Mouse (Mus musculus): ENCODE data around the gene Ccdc148. TPM values are rescaled to one million over a fixed set of nuclear protein-coding genes. Genes with fewer than 3 reads are reported as not detected.

Ccdc148 gene
- polyA plus RNA-seq, 1 experiment from 2014 or later, result 7.0 TPM

GRCm38 (mm10) chr2:59155428-59155827 lies 5.1 kb downstream of the Ccdc148 start:
- Histone ChIP-seq H3K27ac (no peak overlapping the region), H3K9ac (no peak overlapping the region), H3K4me2 (no peak overlapping the region), H3K4me1 (peaks cover 4% of the 10 kb centered on the region), H3K9me3 (no peaks in the 10 kb centered on the region), H3K27me3 (replicated peaks) (no peaks in the 10 kb centered on the region), H3K36me3 (replicated peaks) (no peaks in the 10 kb centered on the region), H3K4me3 (no peak overlapping the region)
- ATAC-seq (replicated peaks), result no peak

GRCm38 (mm10) chr2:59131044-59131443 lies 29.4 kb downstream of the Ccdc148 start:
- H3K4me1 ChIP-seq, result no peaks in the 10 kb centered on the region
- H3K9ac ChIP-seq, result no peak overlapping the region
- WGBS, result 91% methylated on average over 8 of the region's 8 CpGs
- H3K4me2 ChIP-seq, result no peak overlapping the region
- no peak for ATAC-seq (replicated peaks)
- H3K4me3 ChIP-seq, result no peak overlapping the region
- H3K27ac ChIP-seq, result no peak overlapping the region
- no peaks in the 10 kb centered on the region for H3K27me3 ChIP-seq (replicated peaks)
- H3K36me3 ChIP-seq (replicated peaks), result no peaks in the 10 kb centered on the region
- H3K9me3 ChIP-seq, result no peaks in the 10 kb centered on the region

GRCm38 (mm10) chr2:59129821-59130220 lies 30.7 kb downstream of the Ccdc148 start:
- ATAC-seq (replicated peaks), result no peak
- no peak overlapping the region for H3K4me3 ChIP-seq
- H3K36me3 ChIP-seq (replicated peaks), result no peaks in the 10 kb centered on the region
- WGBS, result 89% methylated on average over 8 of the region's 8 CpGs
- no peak overlapping the region for H3K4me2 ChIP-seq
- H3K4me1 ChIP-seq, result no peaks in the 10 kb centered on the region
- no peak overlapping the region for H3K9ac ChIP-seq
- H3K27ac ChIP-seq, result no peak overlapping the region
- no peaks in the 10 kb centered on the region for H3K27me3 ChIP-seq (replicated peaks)
- no peaks in the 10 kb centered on the region for H3K9me3 ChIP-seq

- no peak overlapping the region for H3K4me2 ChIP-seq
- no peaks in the 10 kb centered on the region for H3K27me3 ChIP-seq (replicated peaks)
- 87% methylated on average over 7 of the region's 7 CpGs for WGBS
- no peak overlapping the region for H3K4me3 ChIP-seq
- H3K36me3 ChIP-seq (replicated peaks), result no peaks in the 10 kb centered on the region
- no peak for ATAC-seq (replicated peaks)
- no peaks in the 10 kb centered on the region for H3K9me3 ChIP-seq
- H3K4me1 ChIP-seq, result no peaks in the 10 kb centered on the region
- no peak overlapping the region for H3K27ac ChIP-seq
- no peak overlapping the region for H3K9ac ChIP-seq
Observed at GRCm38 (mm10) chr2:59129023-59129422, 31.5 kb downstream of the Ccdc148 start.

- 78% methylated on average over 5 of the region's 5 CpGs for WGBS
- Histone ChIP-seq H3K4me3 (no peak overlapping the region), H3K36me3 (replicated peaks) (no peaks in the 10 kb centered on the region), H3K9ac (no peak overlapping the region), H3K27me3 (replicated peaks) (no peaks in the 10 kb centered on the region), H3K4me1 (no peaks in the 10 kb centered on the region), H3K9me3 (no peaks in the 10 kb centered on the region), H3K4me2 (no peak overlapping the region), H3K27ac (no peak overlapping the region)
- ATAC-seq (replicated peaks), result no peak
Observed at GRCm38 (mm10) chr2:59055615-59056145, 104.8 kb downstream of the Ccdc148 start.

- Histone ChIP-seq H3K27me3 (replicated peaks) (no peaks in the 10 kb centered on the region), H3K4me1 (0 out of 2 replicates have a peak, but pooled peaks cover under 1% of the 10 kb centered on the region), H3K4me2 (no peak overlapping the region), H3K9me3 (no peaks in the 10 kb centered on the region), H3K9ac (no peak overlapping the region), H3K36me3 (replicated peaks) (no peaks in the 10 kb centered on the region), H3K4me3 (no peak overlapping the region), H3K27ac (no peak overlapping the region)
- ATAC-seq (replicated peaks), result no peak
- WGBS, result 57% methylated on average over 5 of the region's 5 CpGs
Observed at GRCm38 (mm10) chr2:59054339-59054738, 106.1 kb downstream of the Ccdc148 start.

GRCm38 (mm10) chr2:59053461-59054039 lies 106.9 kb downstream of the Ccdc148 start:
- Histone ChIP-seq H3K27ac (no peak overlapping the region), H3K36me3 (replicated peaks) (no peaks in the 10 kb centered on the region), H3K27me3 (replicated peaks) (no peaks in the 10 kb centered on the region), H3K4me3 (no peak overlapping the region), H3K4me1 (0 out of 2 replicates have a peak, but pooled peaks cover 3% of the 10 kb centered on the region), H3K9ac (no peak overlapping the region), H3K4me2 (no peak overlapping the region), H3K9me3 (no peaks in the 10 kb centered on the region)
- no peak for ATAC-seq (replicated peaks)
- WGBS, result 58% methylated on average over 7 of the region's 7 CpGs

- no peaks in the 10 kb centered on the region for H3K9me3 ChIP-seq
- H3K27me3 ChIP-seq (replicated peaks), result no peaks in the 10 kb centered on the region
- H3K36me3 ChIP-seq (replicated peaks), result no peaks in the 10 kb centered on the region
- 0 out of 2 replicates have a peak, but pooled peaks cover 3% of the 10 kb centered on the region for H3K4me1 ChIP-seq
- peak; percentile 77; the same call in 1 of the 2 replicates for ATAC-seq (replicated peaks)
- H3K9ac ChIP-seq, result no peak overlapping the region
- no peak overlapping the region for H3K4me3 ChIP-seq
- 40% methylated on average over 8 of the region's 8 CpGs for WGBS
- no peak overlapping the region for H3K4me2 ChIP-seq
- H3K27ac ChIP-seq, result no peak overlapping the region
Observed at GRCm38 (mm10) chr2:59050245-59050824, 110.1 kb downstream of the Ccdc148 start.

GRCm38 (mm10) chr2:59049686-59050085 lies 110.8 kb downstream of the Ccdc148 start:
- no peak for ATAC-seq (replicated peaks)

GRCm38 (mm10) chr2:59048775-59049451 lies 111.6 kb downstream of the Ccdc148 start:
- H3K9me3 ChIP-seq, result no peaks in the 10 kb centered on the region
- WGBS, result 53% methylated on average over 6 of the region's 6 CpGs
- H3K4me2 ChIP-seq, result no peak overlapping the region
- no peak overlapping the region for H3K9ac ChIP-seq
- no peak overlapping the region for H3K4me3 ChIP-seq
- no peak overlapping the region for H3K27ac ChIP-seq
- H3K36me3 ChIP-seq (replicated peaks), result no peaks in the 10 kb centered on the region
- 0 out of 2 replicates have a peak, but pooled peaks cover 3% of the 10 kb centered on the region for H3K4me1 ChIP-seq
- no peaks in the 10 kb centered on the region for H3K27me3 ChIP-seq (replicated peaks)
- ATAC-seq (replicated peaks), result no peak

More at GRCm38 (mm10) chr2:59049686-59050085, 110.8 kb downstream of the Ccdc148 start:
- 58% methylated on average over 4 of the region's 4 CpGs for WGBS
- 0 out of 2 replicates have a peak, but pooled peaks cover 3% of the 10 kb centered on the region for H3K4me1 ChIP-seq
- H3K36me3 ChIP-seq (replicated peaks), result no peaks in the 10 kb centered on the region
- no peak overlapping the region for H3K9ac ChIP-seq
- H3K4me3 ChIP-seq, result no peak overlapping the region
- H3K9me3 ChIP-seq, result no peaks in the 10 kb centered on the region
- no peaks in the 10 kb centered on the region for H3K27me3 ChIP-seq (replicated peaks)
- H3K4me2 ChIP-seq, result no peak overlapping the region
- H3K27ac ChIP-seq, result no peak overlapping the region

- H3K9ac ChIP-seq, result no peak overlapping the region
- H3K4me1 ChIP-seq, result no peaks in the 10 kb centered on the region
- ATAC-seq (replicated peaks), result peak; percentile 4; the same call in 1 of the 2 replicates
- no peaks in the 10 kb centered on the region for H3K36me3 ChIP-seq (replicated peaks)
- H3K9me3 ChIP-seq, result no peaks in the 10 kb centered on the region
- no peak overlapping the region for H3K27ac ChIP-seq
- H3K4me2 ChIP-seq, result no peak overlapping the region
- 83% methylated on average over 22 of the region's 22 CpGs for WGBS
- H3K4me3 ChIP-seq, result no peak overlapping the region
- H3K27me3 ChIP-seq (replicated peaks), result no peaks in the 10 kb centered on the region
Observed at GRCm38 (mm10) chr2:59043313-59044032, 117.0 kb downstream of the Ccdc148 start.

- Histone ChIP-seq H3K27me3 (replicated peaks) (no peaks in the 10 kb centered on the region), H3K4me1 (no peaks in the 10 kb centered on the region), H3K4me3 (no peak overlapping the region), H3K9me3 (no peaks in the 10 kb centered on the region), H3K27ac (no peak overlapping the region), H3K36me3 (replicated peaks) (no peaks in the 10 kb centered on the region), H3K4me2 (no peak overlapping the region), H3K9ac (no peak overlapping the region)
- no peak; the same call in 1 of the 2 replicates for ATAC-seq (replicated peaks)
- WGBS, result 68% methylated on average over 13 of the region's 13 CpGs
Observed at GRCm38 (mm10) chr2:59042616-59043015, 117.9 kb downstream of the Ccdc148 start.

Data from midbrain, embryonic 15.5 days (tissue).